Mouse (Mus musculus): ENCODE measurements around the gene Cdh13. TPM values are rescaled to one million over a fixed set of nuclear protein-coding genes. Genes with fewer than 3 reads are reported as not detected.

Gene Cdh13
- polyA plus RNA-seq, 1 experiment, result not detected

GRCm38 (mm10) chr8:119072291-119072690 is 788.8 kb downstream of the Cdh13 start:
- Histone ChIP-seq H3K4me1 (no peaks in the 10 kb centered on the region), H3K4me3 (replicated peaks) (no peak overlapping the region), H3K36me3 (replicated peaks; ENCODE audit: low read length) (no peaks in the 10 kb centered on the region), H3K9me3 (peaks cover 62% of the 10 kb centered on the region), H3K27me3 (replicated peaks) (no peaks in the 10 kb centered on the region)
- TF ChIP-seq GATA1 (IDR thresholded peaks at IDR 0.05; ENCODE audit: borderline replicate concordance, low read length) (no peak), FLI1 (IDR thresholded peaks at IDR 0.05; ENCODE audit: low read length) (no peak)

- Histone ChIP-seq H3K4me3 (replicated peaks) (no peak overlapping the region), H3K4me1 (no peaks in the 10 kb centered on the region), H3K36me3 (replicated peaks; ENCODE audit: low read length) (no peaks in the 10 kb centered on the region), H3K9me3 (peaks cover 51% of the 10 kb centered on the region), H3K27me3 (replicated peaks) (no peaks in the 10 kb centered on the region)
- no peak for TF ChIP-seq FLI1 (IDR thresholded peaks at IDR 0.05; ENCODE audit: low read length)
- TF ChIP-seq GATA1 (IDR thresholded peaks at IDR 0.05; ENCODE audit: borderline replicate concordance, low read length), result no peak
Measured at GRCm38 (mm10) chr8:119085022-119085421, 801.5 kb downstream of the Cdh13 start.

- Histone ChIP-seq H3K4me3 (replicated peaks) (no peak overlapping the region), H3K4me1 (no peaks in the 10 kb centered on the region), H3K9me3 (peaks cover 48% of the 10 kb centered on the region), H3K36me3 (replicated peaks; ENCODE audit: low read length) (no peaks in the 10 kb centered on the region), H3K27me3 (replicated peaks) (no peaks in the 10 kb centered on the region)
- TF ChIP-seq FLI1 (IDR thresholded peaks at IDR 0.05; ENCODE audit: low read length) (no peak), GATA1 (IDR thresholded peaks at IDR 0.05; ENCODE audit: borderline replicate concordance, low read length) (no peak)
Measured at GRCm38 (mm10) chr8:119098261-119098660, 814.7 kb downstream of the Cdh13 start.

- H3K4me3 ChIP-seq (replicated peaks), result no peak overlapping the region
- H3K27me3 ChIP-seq (replicated peaks), result no peaks in the 10 kb centered on the region
- peaks cover 40% of the 10 kb centered on the region for H3K9me3 ChIP-seq
- no peaks in the 10 kb centered on the region for H3K36me3 ChIP-seq (replicated peaks; ENCODE audit: low read length)
- no peaks in the 10 kb centered on the region for H3K4me1 ChIP-seq
- TF ChIP-seq GATA1 (IDR thresholded peaks at IDR 0.05; ENCODE audit: borderline replicate concordance, low read length), result no peak
- TF ChIP-seq FLI1 (IDR thresholded peaks at IDR 0.05; ENCODE audit: low read length), result no peak
Measured at GRCm38 (mm10) chr8:119102871-119103270, 819.3 kb downstream of the Cdh13 start.

- Histone ChIP-seq H3K9me3 (peaks cover 12% of the 10 kb centered on the region), H3K36me3 (replicated peaks; ENCODE audit: low read length) (no peaks in the 10 kb centered on the region), H3K4me3 (replicated peaks) (no peak overlapping the region), H3K4me1 (no peaks in the 10 kb centered on the region), H3K27me3 (replicated peaks) (no peaks in the 10 kb centered on the region)
- no peak for TF ChIP-seq GATA1 (IDR thresholded peaks at IDR 0.05; ENCODE audit: borderline replicate concordance, low read length)
- no peak for TF ChIP-seq FLI1 (IDR thresholded peaks at IDR 0.05; ENCODE audit: low read length)
Measured at GRCm38 (mm10) chr8:119109655-119110054, 826.1 kb downstream of the Cdh13 start.

- Histone ChIP-seq H3K36me3 (replicated peaks; ENCODE audit: low read length) (no peaks in the 10 kb centered on the region), H3K4me1 (no peaks in the 10 kb centered on the region), H3K27me3 (replicated peaks) (no peaks in the 10 kb centered on the region), H3K4me3 (replicated peaks) (no peak overlapping the region), H3K9me3 (0 out of 2 replicates have a peak, but pooled peaks cover 3% of the 10 kb centered on the region)
- TF ChIP-seq GATA1 (IDR thresholded peaks at IDR 0.05; ENCODE audit: borderline replicate concordance, low read length) (no peak), FLI1 (IDR thresholded peaks at IDR 0.05; ENCODE audit: low read length) (no peak)
Measured at GRCm38 (mm10) chr8:119112861-119113260, 829.3 kb downstream of the Cdh13 start.

- Histone ChIP-seq H3K4me1 (no peaks in the 10 kb centered on the region), H3K27me3 (replicated peaks) (no peaks in the 10 kb centered on the region), H3K9me3 (peaks cover 26% of the 10 kb centered on the region), H3K36me3 (replicated peaks; ENCODE audit: low read length) (no peaks in the 10 kb centered on the region), H3K4me3 (replicated peaks) (no peak overlapping the region)
- TF ChIP-seq FLI1 (IDR thresholded peaks at IDR 0.05; ENCODE audit: low read length) (no peak), GATA1 (IDR thresholded peaks at IDR 0.05; ENCODE audit: borderline replicate concordance, low read length) (no peak)
Measured at GRCm38 (mm10) chr8:119121236-119121635, 837.7 kb downstream of the Cdh13 start.

GRCm38 (mm10) chr8:119127841-119128240 is 844.3 kb downstream of the Cdh13 start:
- H3K9me3 ChIP-seq, result peaks cover 39% of the 10 kb centered on the region

GRCm38 (mm10) chr8:119128266-119128665 is 844.7 kb downstream of the Cdh13 start:
- Histone ChIP-seq H3K4me3 (replicated peaks) (no peak overlapping the region), H3K9me3 (peaks cover 40% of the 10 kb centered on the region), H3K4me1 (no peaks in the 10 kb centered on the region), H3K36me3 (replicated peaks; ENCODE audit: low read length) (no peaks in the 10 kb centered on the region), H3K27me3 (replicated peaks) (no peaks in the 10 kb centered on the region)
- no peak for TF ChIP-seq FLI1 (IDR thresholded peaks at IDR 0.05; ENCODE audit: low read length)
- no peak for TF ChIP-seq GATA1 (IDR thresholded peaks at IDR 0.05; ENCODE audit: borderline replicate concordance, low read length)

More at GRCm38 (mm10) chr8:119127841-119128240, 844.3 kb downstream of the Cdh13 start:
- no peak overlapping the region for H3K4me3 ChIP-seq (replicated peaks)
- TF ChIP-seq GATA1 (IDR thresholded peaks at IDR 0.05; ENCODE audit: borderline replicate concordance, low read length) (no peak), FLI1 (IDR thresholded peaks at IDR 0.05; ENCODE audit: low read length) (no peak)
- no peaks in the 10 kb centered on the region for H3K27me3 ChIP-seq (replicated peaks)
- no peaks in the 10 kb centered on the region for H3K4me1 ChIP-seq
- H3K36me3 ChIP-seq (replicated peaks; ENCODE audit: low read length), result no peaks in the 10 kb centered on the region

GRCm38 (mm10) chr8:119156454-119156921 is 873.0 kb downstream of the Cdh13 start:
- H3K27me3 ChIP-seq (replicated peaks), result no peaks in the 10 kb centered on the region
- peaks cover 48% of the 10 kb centered on the region for H3K9me3 ChIP-seq
- no peaks in the 10 kb centered on the region for H3K4me1 ChIP-seq
- no peaks in the 10 kb centered on the region for H3K36me3 ChIP-seq (replicated peaks; ENCODE audit: low read length)
- no peak for TF ChIP-seq GATA1 (IDR thresholded peaks at IDR 0.05; ENCODE audit: borderline replicate concordance, low read length)
- no peak for TF ChIP-seq FLI1 (IDR thresholded peaks at IDR 0.05; ENCODE audit: low read length)
- no peak overlapping the region for H3K4me3 ChIP-seq (replicated peaks)

GRCm38 (mm10) chr8:119158628-119159027 is 875.1 kb downstream of the Cdh13 start:
- no peaks in the 10 kb centered on the region for H3K27me3 ChIP-seq (replicated peaks)
- H3K9me3 ChIP-seq, result peaks cover 60% of the 10 kb centered on the region
- H3K4me1 ChIP-seq, result no peaks in the 10 kb centered on the region
- no peaks in the 10 kb centered on the region for H3K36me3 ChIP-seq (replicated peaks; ENCODE audit: low read length)
- TF ChIP-seq FLI1 (IDR thresholded peaks at IDR 0.05; ENCODE audit: low read length), result no peak
- H3K4me3 ChIP-seq (replicated peaks), result no peak overlapping the region

All from megakaryocyte, embryonic 14.5 days (primary cell).